Mouse (Mus musculus) natural killer cell, adult 2 months (primary cell): Measurements from ENCODE around the gene Trim34b.
A peak's percentile ranks its signal among the peaks of the same experiment; 100 is the strongest.
"Not testable (repeated sequence)": the region's sequence is repeated elsewhere in the genome, so short reads cannot be mapped to it uniquely, and the experiment has no call there.

Experiments
- DNase-seq, 2 experiments: peaks; one replicate each; pipeline ENCODE4 v3.0.0; 2022; ENCODE audit warnings: low spot score in 2 of 2

The Trim34b gene

GRCm38 (mm10) chr7:104329171-104329570 is at the start of gene Trim34b:
Gene Trim34b, plus strand, starts transcription at chr7:104329471.
- not testable (repeated sequence) for DNase-seq

DNA sequence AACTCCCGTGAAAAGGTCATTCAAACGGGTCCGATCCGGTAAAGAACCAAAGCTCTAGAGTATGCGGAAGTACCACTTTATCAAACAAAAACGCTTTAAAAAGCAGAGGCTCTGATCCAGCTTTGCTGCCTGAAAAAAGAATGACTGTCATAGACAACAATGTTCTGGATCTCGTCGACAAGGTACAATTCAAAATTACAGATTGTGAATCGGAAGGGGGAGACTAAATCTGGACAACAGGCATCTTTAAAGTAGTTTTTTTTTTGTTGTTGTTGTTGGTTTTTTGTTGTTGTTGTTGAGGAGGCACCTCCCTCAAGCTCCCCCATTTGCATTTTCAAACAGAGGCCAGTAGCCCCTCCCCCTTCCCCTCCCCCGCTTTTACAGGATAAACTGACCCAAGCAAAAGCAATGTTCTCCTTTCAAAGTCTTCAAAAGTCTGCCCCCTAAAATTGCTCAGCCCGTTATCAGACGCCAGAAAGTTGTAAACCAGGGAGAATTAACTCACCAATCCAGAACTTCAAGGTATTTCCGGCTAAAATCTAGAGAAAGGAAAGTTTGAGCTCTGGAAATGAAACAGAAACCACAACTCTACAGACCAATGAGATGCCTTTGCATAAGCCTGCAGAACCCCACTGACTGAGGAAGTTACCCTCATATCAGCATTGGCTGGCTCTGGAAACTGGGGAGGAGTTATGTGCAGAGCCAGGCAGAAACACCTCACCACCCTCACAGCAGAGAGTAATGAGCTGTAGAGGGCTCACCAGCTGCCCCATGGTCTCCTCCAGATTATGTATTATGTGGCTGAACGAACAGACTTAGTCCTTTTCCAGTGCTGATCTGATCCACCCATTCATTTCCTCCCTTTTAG is 41.5 kb upstream of the Trim34b start, which contains the start of gene Trim5:
Gene Trim5, minus strand, starts transcription at position 519 of the 868 bp plus-strand sequence.
- DNase-seq, result peak; percentile 46 to 51

DNA sequence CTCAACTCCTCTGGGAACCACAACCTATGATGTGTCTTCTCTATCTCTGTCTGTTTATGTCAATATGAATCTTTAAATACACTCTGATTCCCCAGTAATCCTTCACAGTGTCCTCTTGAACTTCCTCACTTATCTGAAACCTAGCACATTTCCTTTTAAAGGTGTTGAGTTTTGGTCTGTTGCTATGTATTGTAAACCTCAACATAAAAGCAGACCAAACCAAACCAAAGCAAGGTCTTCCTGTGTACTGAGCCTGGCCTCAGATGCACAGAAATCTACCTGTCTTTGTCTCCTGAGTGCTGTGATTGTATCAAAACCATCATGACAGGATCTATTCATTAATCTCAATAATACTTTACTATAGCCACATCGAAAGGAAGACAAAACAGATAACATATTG is 38.6 kb upstream of the Trim34b start:
- peak; percentile 18 to 19 for DNase-seq

- peak; percentile 34 to 44 for DNase-seq
These were observed 37.5 kb upstream of the Trim34b start for GRCm38 (mm10) chr7:104291638-104292400.

DNA sequence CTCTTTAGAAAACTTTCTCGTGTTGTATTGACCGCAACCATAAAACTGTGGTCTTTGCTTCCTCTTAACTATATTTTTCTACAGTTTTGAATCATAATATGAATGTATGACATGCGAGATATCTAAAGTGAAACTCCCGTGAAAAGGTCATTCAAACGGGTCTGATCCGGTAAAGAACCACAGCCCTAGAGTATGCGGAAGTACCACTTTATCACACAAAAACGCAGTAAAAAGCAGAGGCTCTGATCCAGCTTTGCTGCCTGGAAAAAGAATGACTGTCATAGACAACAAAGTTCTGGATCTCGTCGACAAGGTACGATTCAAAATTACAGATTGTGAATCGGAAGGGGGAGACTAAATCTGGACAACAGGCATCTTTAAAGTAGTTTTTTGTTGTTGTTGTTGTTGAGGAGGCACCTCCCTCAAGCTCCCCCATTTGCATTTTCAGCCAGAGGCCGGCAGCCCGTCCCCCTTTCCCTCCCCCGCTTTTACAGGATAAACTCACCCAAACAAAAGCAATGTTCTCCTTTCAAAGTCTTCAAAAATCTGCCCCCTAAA is 14.4 kb upstream of the Trim34b start:
- DNase-seq, result peak; percentile 58 to 59

GRCm38 (mm10) chr7:104315369-104316080 is 13.7 kb upstream of the Trim34b start, which contains the start of gene Trim12a:
Gene Trim12a, minus strand, starts transcription at chr7:104315466.
- not testable (repeated sequence) for DNase-seq

- DNase-seq, result no peak
These were observed 7.2 kb upstream of the Trim34b start for GRCm38 (mm10) chr7:104322028-104322427.

GRCm38 (mm10) chr7:104335547-104335946 is 6.3 kb downstream of the Trim34b start:
- DNase-seq, result not testable (repeated sequence)

- DNase-seq, result not testable (repeated sequence)
These were observed 11.5 kb downstream of the Trim34b start for GRCm38 (mm10) chr7:104340744-104341143.

- not testable (repeated sequence) for DNase-seq
These were observed 18.8 kb downstream of the Trim34b start for GRCm38 (mm10) chr7:104348043-104348442.

GRCm38 (mm10) chr7:104352717-104353599 is 23.7 kb downstream of the Trim34b start, which contains the start of gene Trim12c:
Gene Trim12c, minus strand, starts transcription at chr7:104353362.
- DNase-seq, result peak; percentile 82 to 83

DNA sequence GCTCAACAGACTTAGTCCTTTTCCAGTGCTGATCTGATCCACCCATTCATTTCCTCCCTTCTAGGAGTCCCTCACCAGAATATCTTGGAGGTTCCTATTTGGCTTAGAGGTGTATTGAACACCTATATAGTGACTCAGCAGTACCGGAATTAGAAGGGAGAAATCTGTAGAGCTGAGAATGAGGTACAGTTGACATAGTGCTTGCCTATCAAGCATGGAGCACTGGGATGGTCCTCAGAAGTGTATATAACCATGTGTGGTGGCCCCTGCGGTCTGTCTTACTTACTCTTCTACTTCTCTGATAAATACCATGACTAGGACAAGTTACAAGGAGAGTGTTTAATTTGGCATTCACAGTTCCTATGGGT is 24.3 kb downstream of the Trim34b start:
- no peak for DNase-seq

GRCm38 (mm10) chr7:104366339-104366738 is 37.1 kb downstream of the Trim34b start:
- no peak for DNase-seq

DNA sequence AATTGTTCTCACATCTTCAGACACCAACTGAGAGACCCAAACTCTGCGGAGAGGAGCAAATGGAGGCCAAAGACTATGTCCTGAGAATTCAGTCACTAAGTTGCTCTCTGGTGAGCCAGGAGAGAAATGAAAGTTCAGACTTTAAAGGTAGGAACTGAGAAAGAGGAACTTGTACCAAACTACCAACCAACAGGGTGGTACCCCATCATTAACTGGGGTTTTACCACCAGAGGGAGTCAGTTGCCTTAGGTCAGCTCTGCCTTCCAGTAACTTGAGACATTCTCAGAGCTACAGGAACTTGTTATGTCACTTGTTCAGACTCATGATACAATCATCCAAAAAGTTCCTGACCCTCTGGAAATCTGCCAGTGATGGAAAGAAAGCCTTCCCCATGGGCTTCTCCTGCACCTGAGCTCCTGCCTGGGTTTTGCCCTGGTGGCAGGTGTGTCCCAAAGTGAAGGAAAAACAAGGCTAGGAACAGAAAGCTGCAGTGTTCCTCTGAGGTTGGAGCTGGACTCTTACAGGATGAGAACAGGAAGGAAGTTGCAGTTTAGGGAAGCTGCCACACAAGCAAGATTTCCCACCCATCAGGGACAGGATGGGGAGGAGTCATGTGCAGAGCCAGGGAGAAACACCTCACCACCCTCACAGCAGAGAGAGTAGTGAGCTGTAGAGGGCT is 40.6 kb downstream of the Trim34b start, which contains the start of gene Trim30b:
Gene Trim30b, minus strand, starts transcription at position 149 of the 679 bp plus-strand sequence.
- peak; percentile 19 to 53 for DNase-seq
